Mouse (Mus musculus) spleen, adult 2 months (tissue): ENCODE data around the gene Ppm1e. TPM values are rescaled to one million over a fixed set of nuclear protein-coding genes. Genes with fewer than 3 reads are reported as not detected.

Experiments used
- DNase-seq, 2 experiments: peaks; one replicate each; pipeline versions ENCODE4 v3.0.0 to v3.0.0-alpha.2; 2012 to 2021; ENCODE audit warnings: low spot score in 2 of 2, low read depth in 1 of 2
- H3K27ac ChIP-seq: fragments of 200-500 bp; 2 replicates; pipeline ENCODE4 v1.5.1; 2012; ENCODE audit warnings: low read length, inconsistent platforms; ENCODE audit not compliant: insufficient read depth
- H3K27me3 ChIP-seq: fragments of 200-500 bp; 2 replicates; pipeline ENCODE4 v1.6.1; 2012; ENCODE audit warnings: mild to moderate bottlenecking, moderate library complexity, low read length, inconsistent platforms; ENCODE audit not compliant: control insufficient read depth, insufficient read depth
- H3K36me3 ChIP-seq: fragments of 200-500 bp; 2 replicates; pipeline ENCODE4 v1.6.1; 2012; ENCODE audit warnings: mild to moderate bottlenecking, low read length, inconsistent platforms; ENCODE audit not compliant: control insufficient read depth, insufficient read depth
- H3K4me1 ChIP-seq: fragments of 200-500 bp; 2 replicates; pipeline ENCODE4 v1.6.1; 2011; ENCODE audit warnings: inconsistent platforms; ENCODE audit not compliant: control insufficient read depth, insufficient read depth, insufficient read length
- H3K4me3 ChIP-seq: fragments of 200-500 bp; 2 replicates; pipeline ENCODE4 v1.5.1; 2011; ENCODE audit warnings: mild to moderate bottlenecking, inconsistent platforms; ENCODE audit not compliant: insufficient read depth, insufficient read length; ENCODE audit errors: extremely low read depth
- CTCF ChIP-seq: fragments of 200-500 bp; IDR thresholded peaks from 2 replicates; pipeline ENCODE4 v1.5.1; 2011; ENCODE audit warnings: mild to moderate bottlenecking, inconsistent platforms; ENCODE audit not compliant: insufficient read depth, insufficient read length, insufficient replicate concordance; ENCODE audit errors: extremely low read depth
- POLR2A ChIP-seq: fragments of 200-500 bp; IDR thresholded peaks from 2 replicates; pipeline ENCODE4 v1.6.1; 2011; ENCODE audit warnings: low read depth, low read length, inconsistent platforms
- WGBS: fragments of 180-500 bp; shearing (Covaris S2); methylation state at CpG from one replicate; pipeline ENCODE4 v1.1.7; 2018; 5-methylcytosine and 5-hydroxymethylcytosine counted together
- polyA plus RNA-seq: library from polyadenylated mRNA; depleted of rRNA; stranded (reverse); fragments of >200 nt; gene quantifications from 2 replicates; pipeline ENCODE4 v1.2.3, GENCODE M21; 2012

Ppm1e gene
- polyA plus RNA-seq, 1 experiment, result 0.86 TPM

DNA sequence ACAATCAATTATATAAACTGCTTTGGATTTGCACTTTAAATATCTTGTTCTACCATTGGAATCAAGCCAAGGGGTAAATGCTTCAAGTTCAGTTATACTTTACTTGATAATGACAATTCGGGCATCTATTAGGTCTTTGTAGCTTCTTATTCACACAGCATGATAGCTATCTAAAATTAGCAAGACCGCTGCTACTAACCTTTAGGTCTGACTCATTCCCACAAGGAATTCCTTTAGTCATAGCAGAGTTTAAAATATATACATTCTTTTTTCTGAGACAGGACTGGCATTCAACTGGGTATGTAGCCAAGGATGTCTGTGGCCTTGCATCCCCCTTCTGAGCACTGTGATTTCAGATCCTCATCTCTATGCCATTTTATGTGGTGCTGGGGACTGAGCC is 48.5 kb downstream of the Ppm1e start:
- Histone ChIP-seq H3K36me3 (no peaks in the 10 kb centered on the region), H3K4me1 (no peaks in the 10 kb centered on the region), H3K4me3 (no peak overlapping the region), H3K27ac (no peak overlapping the region), H3K27me3 (no peaks in the 10 kb centered on the region)
- 71% methylated on average over 2 of the region's 2 CpGs for WGBS
- no peak for TF ChIP-seq CTCF
- no peak for DNase-seq

GRCm38 (mm10) chr11:87309329-87310074 is 49.3 kb downstream of the Ppm1e start:
- Histone ChIP-seq H3K4me1 (no peaks in the 10 kb centered on the region), H3K36me3 (no peaks in the 10 kb centered on the region), H3K4me3 (no peak overlapping the region), H3K27me3 (no peaks in the 10 kb centered on the region), H3K27ac (no peak overlapping the region)
- no peak for DNase-seq
- TF ChIP-seq POLR2A, result no peak
- 66% methylated on average over 8 of the region's 8 CpGs for WGBS

- WGBS, result 87% methylated on average over 5 of the region's 5 CpGs
- Histone ChIP-seq H3K36me3 (no peaks in the 10 kb centered on the region), H3K4me3 (no peak overlapping the region), H3K27me3 (no peaks in the 10 kb centered on the region), H3K4me1 (no peaks in the 10 kb centered on the region), H3K27ac (no peak overlapping the region)
- no peak for DNase-seq
- no peak for TF ChIP-seq CTCF
- no peak for TF ChIP-seq POLR2A
Measured at GRCm38 (mm10) chr11:87299066-87299465, 59.8 kb downstream of the Ppm1e start.

DNA sequence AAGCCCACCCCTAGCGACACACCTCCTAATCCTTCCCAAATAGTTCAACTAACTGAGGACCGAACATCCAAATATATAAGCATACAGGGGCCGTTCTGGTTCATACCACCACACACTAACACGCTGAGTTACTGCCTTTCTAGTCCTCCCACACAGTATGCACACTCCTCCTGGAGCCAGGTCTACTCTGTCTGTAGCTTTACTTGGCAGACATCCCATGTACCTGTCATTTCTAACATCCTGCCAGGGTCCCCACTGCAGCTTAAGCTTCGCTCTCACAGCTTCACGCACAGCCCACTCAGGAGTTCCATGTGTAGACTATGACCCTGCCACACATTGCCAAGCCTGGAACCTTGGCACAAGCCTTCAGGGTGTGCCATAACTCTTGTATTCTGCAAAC is 62.4 kb downstream of the Ppm1e start:
- 92% methylated on average over 6 of the region's 6 CpGs for WGBS
- Histone ChIP-seq H3K27me3 (no peaks in the 10 kb centered on the region), H3K36me3 (no peaks in the 10 kb centered on the region), H3K4me3 (no peak overlapping the region), H3K27ac (no peak overlapping the region), H3K4me1 (no peaks in the 10 kb centered on the region)
- DNase-seq, result no peak
- TF ChIP-seq CTCF (no peak), POLR2A (no peak)

- no peaks in the 10 kb centered on the region for H3K4me1 ChIP-seq
- no peaks in the 10 kb centered on the region for H3K36me3 ChIP-seq
- WGBS, result 93% methylated on average over 2 of the region's 2 CpGs
- no peak for TF ChIP-seq POLR2A
- no peak for TF ChIP-seq CTCF
- no peaks in the 10 kb centered on the region for H3K27me3 ChIP-seq
- no peak overlapping the region for H3K4me3 ChIP-seq
- DNase-seq, result no peak
- no peak overlapping the region for H3K27ac ChIP-seq
Measured at GRCm38 (mm10) chr11:87295636-87296035, 63.2 kb downstream of the Ppm1e start.

- no peaks in the 10 kb centered on the region for H3K4me1 ChIP-seq
- H3K4me3 ChIP-seq, result no peak overlapping the region
- no peaks in the 10 kb centered on the region for H3K27me3 ChIP-seq
- H3K27ac ChIP-seq, result no peak overlapping the region
- no peak for DNase-seq
- WGBS, result 92% methylated on average over 8 of the region's 8 CpGs
- TF ChIP-seq CTCF, result no peak
- no peak for TF ChIP-seq POLR2A
- H3K36me3 ChIP-seq, result no peaks in the 10 kb centered on the region
Measured at GRCm38 (mm10) chr11:87289313-87289712, 69.5 kb downstream of the Ppm1e start.

- Histone ChIP-seq H3K4me1 (peaks cover 3% of the 10 kb centered on the region; the same call in 1 of the 2 replicates), H3K4me3 (no peak overlapping the region), H3K36me3 (no peaks in the 10 kb centered on the region), H3K27ac (no peak overlapping the region), H3K27me3 (no peaks in the 10 kb centered on the region)
- TF ChIP-seq CTCF (no peak), POLR2A (no peak)
- no peak for DNase-seq
- WGBS, result 87% methylated on average over 2 of the region's 2 CpGs
Measured at GRCm38 (mm10) chr11:87286194-87286593, 72.6 kb downstream of the Ppm1e start.
